Mouse (Mus musculus) cerebellum, adult 2 months (tissue): ENCODE data around the gene BC028528.

ENCODE experiments used
- CTCF ChIP-seq: fragments of 200-500 bp; IDR thresholded peaks from 2 replicates; pipeline ENCODE4 v1.5.1; 2011; ENCODE audit warnings: low read depth, mild to moderate bottlenecking, control low read depth, low read length, moderate library complexity, borderline replicate concordance; ENCODE audit not compliant: insufficient read depth
- POLR2A ChIP-seq: fragments of 200-500 bp; IDR thresholded peaks from 2 replicates; pipeline ENCODE4 v1.6.1; 2011; ENCODE audit warnings: low read length, control low read depth, borderline replicate concordance; ENCODE audit not compliant: insufficient read depth

- TF ChIP-seq POLR2A (no peak), CTCF (no peak)
Observed at GRCm38 (mm10) chr3:95904568-95904967, 12.8 kb upstream of the BC028528 start, which contains the start of gene Car14.
